Mouse (Mus musculus): ENCODE measurements around the gene Ccdc105. TPM values are rescaled to one million over a fixed set of nuclear protein-coding genes. Genes with fewer than 3 reads are reported as not detected.

Ccdc105 gene
- polyA plus RNA-seq, 1 experiment from 2014 or later: 0.10 TPM

Other genes with a start within 250 kb of the Ccdc105 start
- not detected in 2 replicates for gene Olfr1358, start 235.6 kb downstream of the Ccdc105 start, polyA plus RNA-seq (2014; fragmentation: Nextera tagmentation; extraction: Ambion mirVana)
- gene Ilvbl, start 178.7 kb downstream of the Ccdc105 start, polyA plus RNA-seq (2014; fragmentation: Nextera tagmentation; extraction: Ambion mirVana): 27.1 and 27.5 TPM in 2 replicates
- 9.3 and 9.4 TPM in 2 replicates for gene Syde1, start 161.1 kb downstream of the Ccdc105 start, polyA plus RNA-seq (2014; fragmentation: Nextera tagmentation; extraction: Ambion mirVana)
- gene Olfr1357, start 135.0 kb downstream of the Ccdc105 start, polyA plus RNA-seq (2014; fragmentation: Nextera tagmentation; extraction: Ambion mirVana): not detected in 2 replicates
- gene Casp14, start 34.8 kb downstream of the Ccdc105 start, polyA plus RNA-seq (2014; fragmentation: Nextera tagmentation; extraction: Ambion mirVana): not detected in 2 replicates
- 1.1 TPM in 2 replicates for gene Slc1a6, start 27.4 kb upstream of the Ccdc105 start, polyA plus RNA-seq (2014; fragmentation: Nextera tagmentation; extraction: Ambion mirVana)
- gene Olfr1356, start 99.1 kb upstream of the Ccdc105 start, polyA plus RNA-seq (2014; fragmentation: Nextera tagmentation; extraction: Ambion mirVana): not detected in 2 replicates
- gene Olfr1355, start 122.5 kb upstream of the Ccdc105 start, polyA plus RNA-seq (2014; fragmentation: Nextera tagmentation; extraction: Ambion mirVana): not detected in 2 replicates
- not detected in 2 replicates for gene Olfr1354, start 160.1 kb upstream of the Ccdc105 start, polyA plus RNA-seq (2014; fragmentation: Nextera tagmentation; extraction: Ambion mirVana)
- not detected in 2 replicates for gene Olfr8, start 197.6 kb upstream of the Ccdc105 start, polyA plus RNA-seq (2014; fragmentation: Nextera tagmentation; extraction: Ambion mirVana)
- not detected in 2 replicates for gene Olfr1353, start 210.2 kb upstream of the Ccdc105 start, polyA plus RNA-seq (2014; fragmentation: Nextera tagmentation; extraction: Ambion mirVana)
- not detected in 2 replicates for gene Olfr1352, start 228.0 kb upstream of the Ccdc105 start, polyA plus RNA-seq (2014; fragmentation: Nextera tagmentation; extraction: Ambion mirVana)